Mouse (Mus musculus): Measurements from ENCODE around the gene Ccdc184.

GRCm38 (mm10) chr15:98173821-98174220 lies 6.9 kb downstream of the Ccdc184 start:
- TF ChIP-seq CTCF (IDR thresholded peaks at IDR 0.05; ENCODE audit: low read depth) (peak; percentile 52; the same call in 1 of the 2 replicates), EP300 (IDR thresholded peaks at IDR 0.05; ENCODE audit: low read depth) (no peak)
